In the genomic region with DNA sequence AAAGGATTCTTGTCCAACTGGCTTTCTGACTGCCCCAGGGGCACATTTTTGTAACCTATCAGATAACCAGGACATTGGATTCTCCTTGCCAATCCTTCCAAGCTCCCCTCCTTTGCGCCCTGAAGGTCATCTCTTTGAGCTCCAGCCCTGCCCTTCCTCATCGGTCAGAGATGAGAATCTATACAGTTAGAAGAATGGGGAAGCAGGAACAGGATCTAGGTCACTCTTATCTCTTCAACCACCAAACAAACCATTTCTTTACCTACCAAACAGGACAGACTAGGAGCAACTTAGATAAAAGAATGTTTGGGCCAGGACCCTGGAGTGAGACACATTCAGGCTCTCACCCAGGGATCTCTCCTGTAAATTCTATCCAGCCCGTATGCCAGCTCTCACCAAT, we compare ENCODE assay signal across 30 mouse cellular contexts. TPM values are rescaled to one million over a fixed set of nuclear protein-coding genes. Genes with fewer than 3 reads are reported as not detected.
DNase-seq lines count a peak whose midpoint lies in the region; ATAC-seq lines count a peak whose summit lies in the region.
"Had no signal": no experiment of that assay in that cellular context is flagged by ENCODE, and none has a peak within 500 bp of the region (broad histone marks: within the 10 kb centered on the region; RNA-seq: fewer than 3 reads in every experiment).

No protein-coding gene starts in this region.

- H3K36me3 ChIP-seq in kidney, embryonic 16.5 days (ENCODE audit: insufficient read depth, low read length), result no peaks in the 10 kb centered on the region
- H3K36me3 ChIP-seq in forebrain, embryonic 15.5 days, result no peaks in the 10 kb centered on the region
- H3K36me3 ChIP-seq: embryonic facial prominence, embryonic 10.5 days; embryonic facial prominence, embryonic 13.5 days; forebrain, embryonic 12.5 days; heart, embryonic 13.5 days; hindbrain, embryonic 10.5 days; hindbrain, embryonic 13.5 days; intestine, embryonic 15.5 days had no signal

- peak; percentile 52 for DNase-seq in heart, adult 11 months
- DNase-seq in heart, postnatal 14 days, result no peak
- peak; percentile 31 for DNase-seq in urinary bladder, postnatal 14 days (ENCODE audit: low spot score)
- DNase-seq in urinary bladder, adult 2 months (ENCODE audit: low spot score), result no peak
- DNase-seq in yolk sac, embryonic 10.5 days (ENCODE audit: low spot score), result no peak
- DNase-seq: adrenal gland, adult 8-10 months; adrenal gland, postnatal 36 days; B cell, adult 2 months; cerebellum, adult 2 months; cerebellum, adult 9-11 months; cerebellum, postnatal 25 days; embryo, embryonic 11 days; gastrocnemius, postnatal 10 days; gastrocnemius, postnatal 36 days; heart, adult 18-20 months had no signal

- H3K4me1 ChIP-seq in kidney, embryonic 16.5 days (ENCODE audit: insufficient read depth, low read length), result peaks cover 15% of the 10 kb centered on the region
- H3K4me1 ChIP-seq in forebrain, embryonic 15.5 days, result no peaks in the 10 kb centered on the region

- no peaks in the 10 kb centered on the region for H3K9me3 ChIP-seq in kidney, embryonic 16.5 days (ENCODE audit: low read length)
- no peaks in the 10 kb centered on the region for H3K9me3 ChIP-seq in forebrain, embryonic 15.5 days
- H3K9me3 ChIP-seq: embryonic facial prominence, embryonic 10.5 days; embryonic facial prominence, embryonic 13.5 days; forebrain, embryonic 12.5 days; heart, embryonic 13.5 days; hindbrain, embryonic 10.5 days; hindbrain, embryonic 13.5 days; intestine, embryonic 15.5 days had no signal

- no peak overlapping the region for H3K4me3 ChIP-seq in kidney, embryonic 16.5 days (ENCODE audit: low read length)
- H3K4me3 ChIP-seq in forebrain, embryonic 15.5 days, result no peak overlapping the region
- H3K4me3 ChIP-seq: embryonic facial prominence, embryonic 10.5 days; embryonic facial prominence, embryonic 13.5 days; erythroblast, embryonic 14.5 days; forebrain, embryonic 12.5 days; heart, embryonic 13.5 days; hindbrain, embryonic 10.5 days; hindbrain, embryonic 13.5 days; intestine, embryonic 15.5 days had no signal

- H3K27me3 ChIP-seq in kidney, embryonic 16.5 days (ENCODE audit: insufficient read depth, low read length), result no peaks in the 10 kb centered on the region
- H3K27me3 ChIP-seq in forebrain, embryonic 15.5 days, result no peaks in the 10 kb centered on the region
- H3K27me3 ChIP-seq: CH12.LX; embryonic facial prominence, embryonic 13.5 days; forebrain, embryonic 12.5 days; heart, embryonic 13.5 days; hindbrain, embryonic 13.5 days; intestine, embryonic 15.5 days had no signal

- ATAC-seq in granulocyte monocyte progenitor cell, adult 5-6 weeks (replicated peaks; ENCODE audit: poor library complexity, severe bottlenecking), result peak; percentile 35; the same call in 1 of the 2 replicates
- no peak for ATAC-seq in kidney, embryonic 16.5 days (ENCODE audit: low FRiP score, low TSS enrichment)
- no peak for ATAC-seq in forebrain, embryonic 15.5 days (replicated peaks)
- ATAC-seq: activated CD4-positive, CD25-positive, alpha-beta regulatory T cell, adult 4 months; forebrain, embryonic 16.5 days; hindbrain, embryonic 16.5 days; intestine, embryonic 15.5 days had no signal

- H3K9ac ChIP-seq in kidney, embryonic 16.5 days (replicated peaks; ENCODE audit: low read length), result no peak overlapping the region
- H3K9ac ChIP-seq in forebrain, embryonic 15.5 days (replicated peaks), result no peak overlapping the region
- H3K9ac ChIP-seq: embryonic facial prominence, embryonic 13.5 days; forebrain, embryonic 12.5 days; heart, embryonic 13.5 days; hindbrain, embryonic 13.5 days; intestine, embryonic 15.5 days had no signal

- WGBS in kidney, embryonic 16.5 days, result 75% methylated on average over 3 of the region's 3 CpGs
- WGBS in forebrain, embryonic 15.5 days, result 92% methylated on average over 3 of the region's 3 CpGs

- H3K27ac ChIP-seq in kidney, embryonic 16.5 days (ENCODE audit: low read length), result no peak overlapping the region
- H3K27ac ChIP-seq in forebrain, embryonic 15.5 days (replicated peaks), result no peak overlapping the region
- H3K27ac ChIP-seq: embryonic facial prominence, embryonic 10.5 days; embryonic facial prominence, embryonic 13.5 days; forebrain, embryonic 12.5 days; heart, embryonic 13.5 days; hindbrain, embryonic 10.5 days; hindbrain, embryonic 13.5 days; intestine, embryonic 15.5 days had no signal

- intact Hi-C loops in heart, postnatal 14 days (cut with DNase I), result no loop called here

- no peak overlapping the region for H3K4me2 ChIP-seq in kidney, embryonic 16.5 days (replicated peaks; ENCODE audit: low read depth, low read length)
- no peak overlapping the region for H3K4me2 ChIP-seq in forebrain, embryonic 15.5 days (replicated peaks)
- H3K4me2 ChIP-seq: embryonic facial prominence, embryonic 13.5 days; forebrain, embryonic 12.5 days; heart, embryonic 13.5 days; hindbrain, embryonic 13.5 days; intestine, embryonic 15.5 days had no signal

RNA-seq across cellular contexts. Expression of gene Sgk1, which starts 59.3 kb away (rescaled TPM):
- total RNA-seq in heart, postnatal 14 days (2021), result 100 to 1,000 TPM; 120 to 135 TPM
- 38.3 and 44.5 TPM in 2 replicates for polyA plus RNA-seq in urinary bladder, adult 2 months (2012; rRNA removed)
- total RNA-seq in granulocyte monocyte progenitor cell, adult 5-6 weeks (2014; fragmentation: Nextera tagmentation), result 1.2 and 8.2 TPM in 2 replicates
- 8.5 and 12.6 TPM in 2 replicates for total RNA-seq in granulocyte monocyte progenitor cell, adult 5-6 weeks (2017)
- 93.0 and 105 TPM in 2 replicates for polyA plus RNA-seq in kidney, embryonic 16.5 days (2015; fragmentation: Nextera tagmentation; extraction: Ambion mirVana)
- 27.1 and 28.7 TPM in 2 replicates for polyA plus RNA-seq in forebrain, embryonic 15.5 days (2015; fragmentation: Nextera tagmentation; extraction: Ambion mirVana)

Comparison
In these comparisons a context has a peak if more than half of its experiments do, and no peak if none do; other contexts are left out.
1. DNase-seq: peak in heart, adult 11 months (single experiment) and urinary bladder, postnatal 14 days (single experiment); none in heart, postnatal 14 days (0 of 2), urinary bladder, adult 2 months (single experiment) and yolk sac, embryonic 10.5 days (single experiment).